ENCODE assay signal across 13 mouse cellular contexts in the genomic region with DNA sequence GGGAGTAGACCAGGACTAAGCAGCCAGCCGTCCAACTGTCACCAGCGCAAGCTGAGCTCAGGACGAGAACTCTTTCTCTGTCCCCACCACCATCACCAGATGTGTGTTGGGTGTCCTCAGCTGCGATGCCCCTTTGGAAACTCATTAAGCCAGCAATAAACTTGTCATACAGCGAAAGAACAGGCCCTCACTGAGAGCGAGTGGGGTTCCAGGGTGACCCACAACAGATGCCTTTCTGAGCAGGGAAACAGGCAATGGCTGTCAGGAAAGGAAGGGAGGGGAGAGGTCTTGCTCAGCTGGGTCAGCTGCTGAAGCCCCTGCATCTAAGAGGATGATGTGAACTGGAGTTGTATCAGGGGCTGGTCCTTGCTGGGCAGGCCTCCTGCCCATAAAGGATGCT. TPM values are rescaled to one million over a fixed set of nuclear protein-coding genes. Genes with fewer than 3 reads are reported as not detected.
DNase-seq lines count a peak whose midpoint lies in the region; ATAC-seq and TF ChIP-seq lines count a peak whose summit lies in the region.
"Had no signal": no experiment of that assay in that cellular context is flagged by ENCODE, and none has a peak within 500 bp of the region (broad histone marks: within the 10 kb centered on the region; RNA-seq: fewer than 3 reads in every experiment).

No protein-coding gene starts in this region.

- no peaks in the 10 kb centered on the region for H3K36me3 ChIP-seq in embryonic facial prominence, embryonic 11.5 days (replicated peaks; ENCODE audit: control insufficient read depth, insufficient read depth, low read depth, low read length)
- H3K36me3 ChIP-seq in hindbrain, postnatal 0 days (ENCODE audit: insufficient read depth, low read length), result no peaks in the 10 kb centered on the region
- no peaks in the 10 kb centered on the region for H3K36me3 ChIP-seq in neural tube, embryonic 13.5 days
- H3K36me3 ChIP-seq: forebrain, embryonic 12.5 days; heart, embryonic 10.5 days; kidney, embryonic 15.5 days had no signal

- WGBS in embryonic facial prominence, embryonic 11.5 days, result 54% methylated on average over 6 of the region's 6 CpGs
- 61% methylated on average over 6 of the region's 6 CpGs for WGBS in hindbrain, postnatal 0 days
- 19% methylated on average over 6 of the region's 6 CpGs for WGBS in neural tube, embryonic 13.5 days

- peaks cover 8% of the 10 kb centered on the region for H3K4me1 ChIP-seq in embryonic facial prominence, embryonic 11.5 days (ENCODE audit: control insufficient read depth, insufficient read depth, low read length)
- H3K4me1 ChIP-seq in hindbrain, postnatal 0 days (ENCODE audit: insufficient read depth, low read length), result no peaks in the 10 kb centered on the region
- peaks cover 77% of the 10 kb centered on the region for H3K4me1 ChIP-seq in neural tube, embryonic 13.5 days (replicated peaks)

- no peak overlapping the region; the same call in 1 of the 2 replicates for H3K27ac ChIP-seq in gastrocnemius, adult 2 months
- 0 out of 2 replicates have a peak overlapping the region, but pooled peaks have one; percentile 20 for H3K27ac ChIP-seq in embryonic facial prominence, embryonic 11.5 days (replicated peaks; ENCODE audit: low read depth, low read length)
- no peak overlapping the region for H3K27ac ChIP-seq in hindbrain, postnatal 0 days
- peak overlapping the region; percentile 69 for H3K27ac ChIP-seq in neural tube, embryonic 13.5 days (replicated peaks)
- H3K27ac ChIP-seq: forebrain, embryonic 12.5 days; heart, embryonic 10.5 days had no signal

- peak overlapping the region; percentile 39 for H3K9ac ChIP-seq in embryonic facial prominence, embryonic 11.5 days (replicated peaks; ENCODE audit: low read length)
- H3K9ac ChIP-seq in hindbrain, postnatal 0 days (replicated peaks; ENCODE audit: low read length), result no peak overlapping the region
- H3K9ac ChIP-seq in neural tube, embryonic 13.5 days, result peak overlapping the region; percentile 56
- H3K9ac ChIP-seq: forebrain, embryonic 12.5 days; kidney, embryonic 15.5 days had no signal

- no peaks in the 10 kb centered on the region for H3K9me3 ChIP-seq in embryonic facial prominence, embryonic 11.5 days (replicated peaks; ENCODE audit: control insufficient read depth, low read length)
- H3K9me3 ChIP-seq in hindbrain, postnatal 0 days (ENCODE audit: low read length), result no peaks in the 10 kb centered on the region
- no peaks in the 10 kb centered on the region for H3K9me3 ChIP-seq in neural tube, embryonic 13.5 days
- H3K9me3 ChIP-seq: forebrain, embryonic 12.5 days; heart, embryonic 10.5 days; kidney, embryonic 15.5 days had no signal

- DNase-seq in gastrocnemius, adult 2 months, result no peak
- DNase-seq in gastrocnemius, postnatal 4 days (ENCODE audit: low spot score in 2 of 2), result no peak
- no peak for DNase-seq in embryonic facial prominence, embryonic 11.5 days (ENCODE audit: low spot score)
- no peak for DNase-seq in hindbrain, postnatal 0 days (ENCODE audit: low spot score)
- DNase-seq in layer of hippocampus, postnatal 10 days (ENCODE audit: low spot score in 2 of 2), result no peak
- no peak for DNase-seq in spleen, postnatal 14 days (ENCODE audit: low spot score in 2 of 2)
- no peak for DNase-seq in adrenal gland, adult 8-10 months
- DNase-seq: adrenal gland, postnatal 25 days; heart, postnatal 4 days had no signal

- peaks cover 5% of the 10 kb centered on the region for H3K27me3 ChIP-seq in embryonic facial prominence, embryonic 11.5 days (ENCODE audit: control insufficient read depth, insufficient read depth, low read length)
- H3K27me3 ChIP-seq in hindbrain, postnatal 0 days (ENCODE audit: insufficient read depth, low read length), result peaks cover 6% of the 10 kb centered on the region; the same call in 1 of the 2 replicates
- peaks cover 12% of the 10 kb centered on the region; the same call in 1 of the 2 replicates for H3K27me3 ChIP-seq in neural tube, embryonic 13.5 days

- ATAC-seq in embryonic facial prominence, embryonic 11.5 days (replicated peaks; ENCODE audit: insufficient number of reproducible peaks, low FRiP score, low TSS enrichment, low read depth), result no peak
- peak; percentile 27; the same call in 1 of the 2 replicates for ATAC-seq in hindbrain, postnatal 0 days
- peak; percentile 23; the same call in 1 of the 2 replicates for ATAC-seq in neural tube, embryonic 13.5 days (ENCODE audit: low read depth)

- TF ChIP-seq CTCF in gastrocnemius, adult 2 months (IDR thresholded peaks at IDR 0.05), result no peak
- TF ChIP-seq CTCF in hindbrain, postnatal 0 days (IDR thresholded peaks at IDR 0.05; ENCODE audit: low read depth), result no peak

- H3K4me2 ChIP-seq in embryonic facial prominence, embryonic 11.5 days (ENCODE audit: low read depth, low read length), result no peak overlapping the region
- H3K4me2 ChIP-seq in hindbrain, postnatal 0 days (ENCODE audit: low read depth, low read length), result 0 out of 2 replicates have a peak overlapping the region, but pooled peaks have one; percentile 3
- peak overlapping the region; percentile 93 for H3K4me2 ChIP-seq in neural tube, embryonic 13.5 days
- H3K4me2 ChIP-seq: forebrain, embryonic 12.5 days; kidney, embryonic 15.5 days had no signal

- intact Hi-C loops in gastrocnemius, adult 2 months (cut with DNase I), result loop anchor here (10.0 kb wide), 1 partner anchor 157 kb away; no protein-coding TSS in a partner anchor

- H3K4me3 ChIP-seq in gastrocnemius, adult 2 months, result peak overlapping the region; percentile 72
- no peak overlapping the region for H3K4me3 ChIP-seq in embryonic facial prominence, embryonic 11.5 days (ENCODE audit: low read depth, low read length)
- no peak overlapping the region for H3K4me3 ChIP-seq in hindbrain, postnatal 0 days (ENCODE audit: low read length)
- H3K4me3 ChIP-seq in neural tube, embryonic 13.5 days, result peak overlapping the region; percentile 6; the same call in 1 of the 2 replicates
- H3K4me3 ChIP-seq: forebrain, embryonic 12.5 days; heart, embryonic 10.5 days; kidney, embryonic 15.5 days had no signal

RNA-seq across cellular contexts. Expression of gene Eya2, which starts 2.7 kb away (rescaled TPM):
- total RNA-seq in gastrocnemius, adult 2 months (2021), result 1 to 10 TPM; 3.0 to 5.8 TPM
- 10 to 100 TPM in 1 of 2 experiments, 1 to 10 TPM in 1; 6.0 to 15.0 TPM for total RNA-seq in gastrocnemius, postnatal 4 days (2021)
- polyA plus RNA-seq in embryonic facial prominence, embryonic 11.5 days (2014; fragmentation: Nextera tagmentation; extraction: Ambion mirVana), result 27.2 and 32.0 TPM in 2 replicates
- total RNA-seq in hindbrain, postnatal 0 days (2014; rRNA removed), result 12.1 and 20.1 TPM in 2 replicates
- 9.9 and 10.0 TPM in 2 replicates for polyA plus RNA-seq in hindbrain, postnatal 0 days (2015; fragmentation: Nextera tagmentation; extraction: Ambion mirVana)
- 13.2 and 18.2 TPM in 2 replicates for polyA plus RNA-seq in neural tube, embryonic 13.5 days (2015; fragmentation: Nextera tagmentation; extraction: Ambion mirVana)
- 1 to 10 TPM; 4.0 to 5.3 TPM for total RNA-seq in layer of hippocampus, postnatal 10 days (2021)
- 1 to 10 TPM; 2.1 to 5.0 (median 3.9) TPM for total RNA-seq in adrenal gland, adult 8-10 months (2022)

Comparison
In these comparisons a context has a peak if more than half of its experiments do, and no peak if none do; other contexts are left out.
1. H3K27ac ChIP-seq: peak in embryonic facial prominence, embryonic 11.5 days (single experiment) and neural tube, embryonic 13.5 days (single experiment); none in gastrocnemius, adult 2 months (single experiment) and hindbrain, postnatal 0 days (single experiment).
2. H3K4me3 ChIP-seq: peak in gastrocnemius, adult 2 months (single experiment) and neural tube, embryonic 13.5 days (single experiment); none in embryonic facial prominence, embryonic 11.5 days (single experiment) and hindbrain, postnatal 0 days (single experiment).